Mouse (Mus musculus) fat pad, adult 2 months (tissue): ENCODE measurements around the gene Magea2.
"Not testable (repeated sequence)": the region's sequence is repeated elsewhere in the genome, so short reads cannot be mapped to it uniquely, and the experiment has no call there.

Source experiments
- DNase-seq: peaks from one replicate; pipeline ENCODE4 v3.0.0-alpha.2; 2011; ENCODE audit warnings: low read depth, low spot score; ENCODE audit errors: extremely low read depth

Magea2 gene

GRCm38 (mm10) chrX:155093566-155093965, at the start of gene Magea2:
TSS of gene Magea2 (minus strand) at chrX:155093666.
- DNase-seq: not testable (repeated sequence)

GRCm38 (mm10) chrX:155128312-155128711, 34.8 kb upstream of the Magea2 start, which contains the start of gene Cldn34b2:
TSS of gene Cldn34b2 (minus strand) at chrX:155128412.
- DNase-seq: not testable (repeated sequence)

GRCm38 (mm10) chrX:155098024-155098423, 4.6 kb upstream of the Magea2 start:
- DNase-seq: no peak

- DNase-seq: not testable (repeated sequence)
Observed at GRCm38 (mm10) chrX:155089693-155090092, 3.8 kb downstream of the Magea2 start, which contains the start of gene Magea1. TSS of gene Magea1 (minus strand) at chrX:155089793.

- DNase-seq: not testable (repeated sequence)
Observed at GRCm38 (mm10) chrX:155063045-155063444, 30.4 kb downstream of the Magea2 start, which contains the start of gene Magea5. TSS of gene Magea5 (minus strand) at chrX:155063145.

- DNase-seq: not testable (repeated sequence)
Observed at GRCm38 (mm10) chrX:154995750-154996149, 97.7 kb downstream of the Magea2 start, which contains the start of gene Magea8. TSS of gene Magea8 (minus strand) at chrX:154995850.
